Mouse (Mus musculus) gastrocnemius, adult 8-10 months (tissue): Measurements from ENCODE around the gene Eva1a. TPM values are rescaled to one million over a fixed set of nuclear protein-coding genes. Genes with fewer than 3 reads are reported as not detected.

Source experiments
- DNase-seq, 2 experiments: peaks; one replicate each; pipeline ENCODE4 v3.0.0; 2022; ENCODE audit warnings: low spot score in 2 of 2
- total RNA-seq, 4 experiments: library from RNA; stranded (reverse); gene quantifications; 2 replicates each; pipeline ENCODE4 v1.2.4; 2022

Gene Eva1a
- total RNA-seq, 4 experiments from 2014 or later = 0.56 to 1.4 (median 0.73) TPM

GRCm38 (mm10) chr6:82066515-82067081, 25.8 kb downstream of the Eva1a start:
- no peak for DNase-seq

- no peak for DNase-seq
These were observed 29.6 kb downstream of the Eva1a start for GRCm38 (mm10) chr6:82070459-82070858.

- no peak for DNase-seq
These were observed 32.2 kb downstream of the Eva1a start for GRCm38 (mm10) chr6:82073011-82073410.

GRCm38 (mm10) chr6:82073567-82073966, 32.7 kb downstream of the Eva1a start:
- no peak for DNase-seq

GRCm38 (mm10) chr6:82076364-82076763, 35.5 kb downstream of the Eva1a start:
- no peak for DNase-seq

GRCm38 (mm10) chr6:82078875-82079274, 38.0 kb downstream of the Eva1a start:
- DNase-seq = no peak

- no peak for DNase-seq
These were observed 42.8 kb downstream of the Eva1a start for GRCm38 (mm10) chr6:82083655-82084054.

- no peak for DNase-seq
These were observed 43.4 kb downstream of the Eva1a start for GRCm38 (mm10) chr6:82084235-82084634.

- DNase-seq = no peak
These were observed 44.6 kb downstream of the Eva1a start for GRCm38 (mm10) chr6:82085313-82085908.

- DNase-seq = no peak
These were observed 47.3 kb downstream of the Eva1a start for GRCm38 (mm10) chr6:82088133-82088532.

GRCm38 (mm10) chr6:82091773-82092172, 50.9 kb downstream of the Eva1a start:
- no peak for DNase-seq

GRCm38 (mm10) chr6:82097705-82098104, 56.9 kb downstream of the Eva1a start:
- no peak for DNase-seq

- no peak for DNase-seq
These were observed 57.6 kb downstream of the Eva1a start for GRCm38 (mm10) chr6:82098456-82098855.

GRCm38 (mm10) chr6:82110473-82110872, 69.6 kb downstream of the Eva1a start:
- no peak for DNase-seq

GRCm38 (mm10) chr6:82111111-82111510, 70.3 kb downstream of the Eva1a start:
- no peak for DNase-seq

GRCm38 (mm10) chr6:82111540-82111939, 70.7 kb downstream of the Eva1a start:
- no peak for DNase-seq

- no peak for DNase-seq
These were observed 71.6 kb downstream of the Eva1a start for GRCm38 (mm10) chr6:82112127-82113090.

GRCm38 (mm10) chr6:82115335-82115965, 74.6 kb downstream of the Eva1a start:
- DNase-seq = no peak

GRCm38 (mm10) chr6:82116176-82116575, 75.3 kb downstream of the Eva1a start:
- DNase-seq = no peak

GRCm38 (mm10) chr6:82117871-82118270, 77.0 kb downstream of the Eva1a start:
- no peak for DNase-seq

GRCm38 (mm10) chr6:82119322-82120162, 78.7 kb downstream of the Eva1a start:
- peak in 1 of 2 experiments; percentile 13 for DNase-seq
